Mouse (Mus musculus): ENCODE measurements at regions not wholly inside any gene's neighbourhood (a gene's known extent, or its start where the extent isn't known, plus 50 kb on each side); places are given as distances from the start of the nearest gene placed in this dataset.

DNA sequence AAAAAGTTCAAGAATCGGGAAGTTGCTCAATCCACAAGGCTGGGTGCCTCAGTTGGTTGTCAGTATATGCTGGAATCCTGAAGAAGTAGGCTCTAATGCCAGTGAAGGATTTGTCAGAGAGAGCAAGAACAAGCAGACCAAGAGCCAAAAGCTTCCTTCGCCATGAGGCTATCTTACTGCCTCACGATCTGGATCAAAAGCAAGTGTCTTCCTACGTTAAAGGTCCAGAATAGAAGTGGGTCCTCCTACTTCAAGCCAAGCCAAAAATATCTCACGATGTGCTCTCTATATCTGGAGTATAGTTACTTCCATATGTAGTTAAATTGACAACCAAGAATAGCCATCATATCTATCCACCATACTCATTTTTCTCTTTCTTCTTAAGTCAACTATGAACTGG lies 102.5 kb upstream of the 4930578C19Rik start:
- in situ Hi-C loops (cut with MboI, MseI) = no loop called here

DNA sequence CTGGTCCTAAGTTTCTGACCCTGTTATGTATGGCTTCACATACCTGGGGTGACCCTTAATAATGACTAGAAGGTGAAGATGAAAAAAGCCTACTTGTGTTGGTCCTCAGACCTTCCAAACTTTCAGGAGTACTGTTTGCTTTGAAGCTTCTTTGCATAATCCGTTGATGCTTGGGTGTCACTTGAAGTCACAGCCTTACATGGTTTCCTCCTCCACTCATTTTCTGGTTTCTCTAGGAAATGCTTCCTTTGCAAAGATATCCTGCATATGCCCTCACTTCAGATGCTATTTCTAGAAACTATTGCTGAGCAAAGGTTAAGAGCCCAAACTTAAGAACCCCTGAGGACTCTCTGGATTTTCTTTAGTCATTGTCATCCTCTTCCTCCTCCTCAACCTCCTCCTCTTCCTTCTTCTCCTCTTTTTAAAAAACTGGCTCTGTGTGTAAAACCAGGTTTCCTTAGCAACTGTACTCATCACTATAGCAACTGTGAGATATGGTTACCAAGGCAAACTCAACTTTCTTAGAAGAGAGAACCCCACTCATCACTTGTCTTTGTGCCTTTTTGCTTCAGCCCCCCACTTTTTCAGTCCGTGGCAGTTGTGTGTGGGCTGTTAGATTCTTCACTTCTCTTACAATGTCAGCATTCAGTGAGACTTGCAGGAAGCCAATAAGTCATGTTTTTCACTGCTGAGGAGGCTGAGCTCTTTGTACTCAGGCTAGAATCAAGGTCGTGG lies 59.2 kb upstream of the 4930578C19Rik start:
- in situ Hi-C loops (cut with MboI, MseI) = loop anchor here (10.0 kb wide), 1 partner anchor 814 kb away; no protein-coding TSS in a partner anchor
